Mouse (Mus musculus): ENCODE data around the gene Hist1h3g. TPM values are rescaled to one million over a fixed set of nuclear protein-coding genes. Genes with fewer than 3 reads are reported as not detected.

Hist1h3g gene
- total and polyA plus RNA-seq, 2 experiments from 2014 or later: 1.4 to 544 TPM

DNA sequence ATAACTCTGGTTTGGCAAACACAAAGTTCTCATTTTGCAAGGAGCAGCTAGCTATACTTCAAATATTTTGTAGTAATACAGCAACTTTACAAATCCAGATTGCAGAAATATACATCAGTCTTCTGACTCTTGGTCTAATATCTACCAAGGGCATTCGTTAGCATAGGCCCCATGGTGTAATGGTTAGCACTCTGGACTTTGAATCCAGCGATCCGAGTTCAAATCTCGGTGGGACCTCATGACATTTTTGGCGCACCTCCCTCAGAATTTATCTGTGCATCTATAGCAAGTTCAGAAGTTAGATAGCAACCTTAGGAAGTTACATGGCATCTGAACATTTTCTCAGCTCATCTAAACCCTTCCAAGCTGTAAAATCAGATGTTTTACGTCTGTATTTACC, 16.3 kb upstream of the Hist1h3g start:
- WGBS: 0% methylated on average over 6 of the region's 6 CpGs
- Histone ChIP-seq H3K4me3 (ENCODE audit: low read length) (peak overlapping the region; percentile 52), H3K9me3 (ENCODE audit: low read length) (no peaks in the 10 kb centered on the region), H3K27ac (no peak overlapping the region), H3K9ac (replicated peaks; ENCODE audit: low read length) (no peak overlapping the region; the same call in 1 of the 2 replicates), H3K4me1 (ENCODE audit: insufficient read depth, low read length) (no peaks in the 10 kb centered on the region), H3K4me2 (ENCODE audit: low read depth, low read length) (peak overlapping the region; percentile 79), H3K36me3 (ENCODE audit: insufficient read depth, low read length) (no peaks in the 10 kb centered on the region), H3K27me3 (ENCODE audit: insufficient read depth, low read length) (no peaks in the 10 kb centered on the region)
- ATAC-seq (peak; percentile 22; the same call in 1 of the 2 replicates), DNase-seq (ENCODE audit: low spot score) (peak; percentile 87)
- TF ChIP-seq CTCF (IDR thresholded peaks at IDR 0.05; ENCODE audit: low read depth): no peak

DNA sequence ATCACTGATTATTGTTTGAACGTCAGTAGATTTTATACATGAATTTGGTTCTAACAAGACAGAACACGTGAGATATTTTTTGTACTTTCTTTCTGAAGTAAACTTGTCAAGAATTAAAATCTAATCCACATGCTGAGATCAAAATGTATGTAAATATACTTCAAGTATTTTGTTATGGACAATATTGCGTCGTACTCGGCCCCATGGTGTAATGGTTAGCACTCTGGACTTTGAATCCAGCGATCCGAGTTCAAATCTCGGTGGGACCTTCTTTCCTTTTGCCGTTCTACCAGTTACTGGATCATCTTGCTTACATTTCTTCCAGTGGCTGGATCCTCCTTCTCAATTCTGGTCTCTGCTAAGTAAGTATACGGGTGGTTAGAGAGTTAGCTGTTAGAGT, 15.8 kb upstream of the Hist1h3g start:
- ATAC-seq (peak; percentile 52; the same call in 1 of the 2 replicates), DNase-seq (ENCODE audit: low spot score) (peak; percentile 86)
- H3K4me1 ChIP-seq (ENCODE audit: insufficient read depth, low read length): no peaks in the 10 kb centered on the region
- no peaks in the 10 kb centered on the region for H3K27me3 ChIP-seq (ENCODE audit: insufficient read depth, low read length)
- H3K36me3 ChIP-seq (ENCODE audit: insufficient read depth, low read length): no peaks in the 10 kb centered on the region
- under 1% methylated on average over 10 of the region's 10 CpGs for WGBS
- TF ChIP-seq CTCF (IDR thresholded peaks at IDR 0.05; ENCODE audit: low read depth): no peak
- peak overlapping the region; percentile 52 for H3K4me3 ChIP-seq (ENCODE audit: low read length)
- no peaks in the 10 kb centered on the region for H3K9me3 ChIP-seq (ENCODE audit: low read length)
- no peak overlapping the region for H3K27ac ChIP-seq
- H3K9ac ChIP-seq (replicated peaks; ENCODE audit: low read length): no peak overlapping the region; the same call in 1 of the 2 replicates
- peak overlapping the region; percentile 79 for H3K4me2 ChIP-seq (ENCODE audit: low read depth, low read length)

DNA sequence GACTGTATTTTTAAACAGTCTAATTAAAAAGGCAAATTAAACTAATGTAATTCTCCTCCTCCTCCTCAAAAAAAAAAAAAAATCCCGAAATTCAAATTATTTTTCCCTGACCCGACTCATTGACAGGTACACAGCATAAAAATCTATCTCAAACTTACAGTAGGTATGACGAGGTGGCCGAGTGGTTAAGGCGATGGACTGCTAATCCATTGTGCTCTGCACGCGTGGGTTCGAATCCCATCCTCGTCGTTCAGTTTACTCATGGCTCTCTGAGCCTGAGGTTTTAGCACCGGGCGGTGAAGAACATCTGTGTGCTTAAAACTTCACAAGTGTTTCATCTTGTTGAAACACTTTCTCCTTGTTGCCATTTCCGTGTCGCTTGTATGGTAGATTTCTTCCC, 13.5 kb upstream of the Hist1h3g start:
- no peaks in the 10 kb centered on the region for H3K9me3 ChIP-seq (ENCODE audit: low read length)
- H3K27ac ChIP-seq: no peak overlapping the region
- H3K27me3 ChIP-seq (ENCODE audit: insufficient read depth, low read length): no peaks in the 10 kb centered on the region
- no peak overlapping the region for H3K9ac ChIP-seq (replicated peaks; ENCODE audit: low read length)
- H3K4me2 ChIP-seq (ENCODE audit: low read depth, low read length): peak overlapping the region; percentile 37
- peak; percentile 76 for DNase-seq (ENCODE audit: low spot score)
- H3K4me3 ChIP-seq (ENCODE audit: low read length): peak overlapping the region; percentile 3; the same call in 1 of the 2 replicates
- H3K4me1 ChIP-seq (ENCODE audit: insufficient read depth, low read length): no peaks in the 10 kb centered on the region
- H3K36me3 ChIP-seq (ENCODE audit: insufficient read depth, low read length): no peaks in the 10 kb centered on the region
- TF ChIP-seq CTCF (IDR thresholded peaks at IDR 0.05; ENCODE audit: low read depth): no peak
- ATAC-seq: no peak
- under 1% methylated on average over 14 of the region's 14 CpGs for WGBS

DNA sequence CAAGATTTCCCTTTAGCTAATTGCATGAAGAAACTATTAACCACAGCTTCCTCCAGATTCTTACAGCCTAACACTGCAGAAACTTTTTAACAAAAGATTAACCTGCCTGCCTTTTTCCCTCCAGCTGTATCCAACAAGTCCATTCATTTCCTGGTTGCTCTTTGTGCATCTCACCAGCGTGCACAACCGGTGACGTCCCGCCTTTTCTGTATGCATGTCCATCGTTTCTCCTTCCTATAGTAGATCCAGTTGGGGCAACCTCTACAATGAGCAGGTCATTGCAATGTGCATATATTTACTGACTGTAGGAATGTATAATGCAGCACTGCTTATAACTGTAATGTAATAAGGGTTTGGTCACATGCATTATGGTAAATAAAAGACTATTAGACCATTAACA, 11.2 kb upstream of the Hist1h3g start:
- DNase-seq (ENCODE audit: low spot score) (no peak), ATAC-seq (no peak)
- H3K4me1 ChIP-seq (ENCODE audit: insufficient read depth, low read length): no peaks in the 10 kb centered on the region
- H3K9ac ChIP-seq (replicated peaks; ENCODE audit: low read length): no peak overlapping the region
- no peak for TF ChIP-seq CTCF (IDR thresholded peaks at IDR 0.05; ENCODE audit: low read depth)
- H3K27me3 ChIP-seq (ENCODE audit: insufficient read depth, low read length): no peaks in the 10 kb centered on the region
- no peak overlapping the region for H3K27ac ChIP-seq
- H3K36me3 ChIP-seq (ENCODE audit: insufficient read depth, low read length): no peaks in the 10 kb centered on the region
- no peak overlapping the region for H3K4me3 ChIP-seq (ENCODE audit: low read length)
- no peak overlapping the region for H3K4me2 ChIP-seq (ENCODE audit: low read depth, low read length)
- H3K9me3 ChIP-seq (ENCODE audit: low read length): no peaks in the 10 kb centered on the region
- 42% methylated on average over 5 of the region's 5 CpGs for WGBS

DNA sequence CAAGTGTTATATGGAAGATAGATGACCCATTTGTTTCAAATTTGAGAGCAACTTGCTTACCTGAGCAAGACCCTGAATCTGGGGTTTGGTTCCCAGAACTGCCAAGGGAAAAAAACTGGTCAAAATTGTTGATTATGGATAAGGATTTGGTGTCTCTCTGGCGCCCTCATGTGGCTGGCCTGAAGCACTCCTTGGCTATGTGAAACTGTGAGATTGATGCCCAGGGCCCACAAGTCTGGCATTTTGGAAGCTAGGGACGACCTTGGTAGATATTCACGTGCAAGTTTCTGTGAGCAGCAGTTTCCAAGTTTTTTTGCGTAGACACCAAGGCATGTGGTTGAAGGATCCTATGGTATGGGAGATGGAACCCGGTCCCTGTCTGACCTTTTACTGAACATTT, 10.6 kb upstream of the Hist1h3g start:
- peak; percentile 93 for TF ChIP-seq CTCF (IDR thresholded peaks at IDR 0.05; ENCODE audit: low read depth)
- no peak overlapping the region for H3K27ac ChIP-seq
- no peak overlapping the region for H3K4me3 ChIP-seq (ENCODE audit: low read length)
- no peaks in the 10 kb centered on the region for H3K27me3 ChIP-seq (ENCODE audit: insufficient read depth, low read length)
- no peaks in the 10 kb centered on the region for H3K36me3 ChIP-seq (ENCODE audit: insufficient read depth, low read length)
- H3K9ac ChIP-seq (replicated peaks; ENCODE audit: low read length): no peak overlapping the region
- no peak overlapping the region for H3K4me2 ChIP-seq (ENCODE audit: low read depth, low read length)
- H3K9me3 ChIP-seq (ENCODE audit: low read length): no peaks in the 10 kb centered on the region
- ATAC-seq (peak; percentile 55; the same call in 1 of the 2 replicates), DNase-seq (ENCODE audit: low spot score) (peak; percentile 88)
- WGBS: 8% methylated on average over 5 of the region's 5 CpGs
- H3K4me1 ChIP-seq (ENCODE audit: insufficient read depth, low read length): no peaks in the 10 kb centered on the region

DNA sequence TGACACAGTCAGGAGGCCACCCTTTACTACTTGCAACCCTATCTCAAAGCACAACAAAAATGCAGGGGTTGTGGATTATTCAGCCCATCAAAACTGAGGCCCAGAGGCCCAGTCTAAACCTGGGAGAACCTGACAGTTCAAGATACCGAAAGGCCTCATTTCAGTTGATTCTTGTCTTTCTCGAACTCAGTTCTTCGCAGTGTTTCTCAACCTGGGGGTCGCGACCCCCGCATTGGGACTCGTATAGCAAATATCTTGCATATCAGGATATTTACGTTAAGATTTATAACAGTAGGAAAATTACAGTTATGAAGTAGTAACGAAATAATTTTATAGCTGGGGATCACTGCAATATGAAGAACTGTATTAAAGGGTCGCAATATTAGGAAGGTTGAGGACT, 9.3 kb upstream of the Hist1h3g start:
- Histone ChIP-seq H3K9ac (replicated peaks; ENCODE audit: low read length) (no peak overlapping the region), H3K36me3 (ENCODE audit: insufficient read depth, low read length) (no peaks in the 10 kb centered on the region), H3K27ac (no peak overlapping the region), H3K27me3 (ENCODE audit: insufficient read depth, low read length) (no peaks in the 10 kb centered on the region), H3K4me3 (ENCODE audit: low read length) (peak overlapping the region; percentile 37), H3K4me2 (ENCODE audit: low read depth, low read length) (peak overlapping the region; percentile 62), H3K9me3 (ENCODE audit: low read length) (no peaks in the 10 kb centered on the region), H3K4me1 (ENCODE audit: insufficient read depth, low read length) (no peaks in the 10 kb centered on the region)
- WGBS: 4% methylated on average over 10 of the region's 10 CpGs
- peak; percentile 28 for DNase-seq (ENCODE audit: low spot score)
- ATAC-seq: no peak
- no peak for TF ChIP-seq CTCF (IDR thresholded peaks at IDR 0.05; ENCODE audit: low read depth)

DNA sequence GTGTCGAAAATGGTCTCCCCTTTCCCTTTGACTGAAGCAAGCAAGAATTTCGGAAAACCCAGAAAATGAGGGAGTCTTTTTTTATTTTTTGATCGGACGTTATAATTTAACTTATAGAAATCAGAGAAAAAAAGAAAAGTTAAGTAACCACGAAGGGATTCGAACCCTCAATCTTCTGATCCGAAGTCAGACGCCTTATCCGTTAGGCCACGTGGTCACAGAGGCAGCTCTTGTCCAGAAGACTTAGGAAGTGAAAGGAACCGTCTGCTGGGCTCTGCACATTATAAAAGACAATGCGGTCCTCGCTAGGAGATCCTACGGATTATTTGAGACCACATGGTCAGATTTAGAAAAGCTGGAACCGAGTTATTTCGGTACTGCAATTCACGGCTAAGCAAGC, 8.9 kb upstream of the Hist1h3g start:
- Histone ChIP-seq H3K4me2 (ENCODE audit: low read depth, low read length) (peak overlapping the region; percentile 62), H3K27ac (peak overlapping the region; percentile 12; the same call in 1 of the 2 replicates), H3K4me1 (ENCODE audit: insufficient read depth, low read length) (no peaks in the 10 kb centered on the region), H3K36me3 (ENCODE audit: insufficient read depth, low read length) (no peaks in the 10 kb centered on the region), H3K4me3 (ENCODE audit: low read length) (peak overlapping the region; percentile 37), H3K9me3 (ENCODE audit: low read length) (no peaks in the 10 kb centered on the region), H3K27me3 (ENCODE audit: insufficient read depth, low read length) (no peaks in the 10 kb centered on the region), H3K9ac (replicated peaks; ENCODE audit: low read length) (peak overlapping the region; percentile 51; the same call in 1 of the 2 replicates)
- ATAC-seq: peak; percentile 67; the same call in 1 of the 2 replicates
- TF ChIP-seq CTCF (IDR thresholded peaks at IDR 0.05; ENCODE audit: low read depth): no peak
- WGBS: under 1% methylated on average over 17 of the region's 17 CpGs
- DNase-seq (ENCODE audit: low spot score): peak; percentile 97
